Mouse (Mus musculus) testis, adult 2 months (tissue): ENCODE data around the gene Papss1. TPM values are rescaled to one million over a fixed set of nuclear protein-coding genes. Genes with fewer than 3 reads are reported as not detected.

Experiments used
- H3K27ac ChIP-seq: fragments of 200-500 bp; 2 replicates; pipeline ENCODE4 v1.5.1; 2012; ENCODE audit warnings: low read depth, low read length; ENCODE audit not compliant: control insufficient read depth, insufficient read depth
- H3K27me3 ChIP-seq: fragments of 200-500 bp; 2 replicates; pipeline ENCODE4 v1.6.1; 2012; ENCODE audit warnings: mild to moderate bottlenecking, low read length, moderate library complexity; ENCODE audit not compliant: control insufficient read depth, insufficient read depth
- H3K36me3 ChIP-seq: fragments of 200-500 bp; 2 replicates; pipeline ENCODE4 v1.6.1; 2012; ENCODE audit warnings: mild to moderate bottlenecking, low read length; ENCODE audit not compliant: control insufficient read depth, insufficient read depth
- H3K4me1 ChIP-seq: fragments of 200-500 bp; 2 replicates; pipeline ENCODE4 v1.6.1; 2012; ENCODE audit warnings: low read length; ENCODE audit not compliant: control insufficient read depth, insufficient read depth
- H3K4me3 ChIP-seq: fragments of 200-500 bp; 2 replicates; pipeline ENCODE4 v1.5.1; 2012; ENCODE audit warnings: low read depth, mild to moderate bottlenecking, low read length, moderate library complexity, mixed read lengths; ENCODE audit not compliant: control insufficient read depth
- CTCF ChIP-seq: fragments of 200-500 bp; IDR thresholded peaks from 2 replicates; pipeline ENCODE4 v1.5.1; 2012; ENCODE audit warnings: low read depth, mild to moderate bottlenecking, inconsistent platforms, low read length, moderate library complexity; ENCODE audit not compliant: control insufficient read depth, insufficient read depth, insufficient replicate concordance
- POLR2A ChIP-seq: fragments of 200-500 bp; IDR thresholded peaks from 2 replicates; pipeline ENCODE4 v1.6.1; 2012; ENCODE audit warnings: low read depth, mild to moderate bottlenecking, inconsistent platforms, low read length, moderate library complexity; ENCODE audit not compliant: control insufficient read depth
- polyA plus RNA-seq: library from polyadenylated mRNA; depleted of rRNA; stranded (reverse); fragments of >200 nt; gene quantifications from 2 replicates; pipeline ENCODE4 v1.2.3, GENCODE M21; 2012

Gene Papss1
- polyA plus RNA-seq, 1 experiment, result 5.7 TPM

GRCm38 (mm10) chr3:131561591-131561990, 3.0 kb upstream of the Papss1 start:
- Histone ChIP-seq H3K36me3 (no peaks in the 10 kb centered on the region), H3K4me3 (no peak overlapping the region), H3K27ac (no peak overlapping the region), H3K4me1 (peaks cover 4% of the 10 kb centered on the region), H3K27me3 (no peaks in the 10 kb centered on the region)
- no peak for TF ChIP-seq POLR2A
- TF ChIP-seq CTCF, result no peak

- Histone ChIP-seq H3K27me3 (no peaks in the 10 kb centered on the region), H3K36me3 (no peaks in the 10 kb centered on the region), H3K4me3 (peak overlapping the region; percentile 89), H3K4me1 (peaks cover 4% of the 10 kb centered on the region), H3K27ac (no peak overlapping the region; the same call in 1 of the 2 replicates)
- no peak for TF ChIP-seq POLR2A
- TF ChIP-seq CTCF, result no peak
Observed at GRCm38 (mm10) chr3:131565257-131565610, 666 bp downstream of the Papss1 start.

- TF ChIP-seq POLR2A (no peak), CTCF (no peak)
- Histone ChIP-seq H3K27ac (no peak overlapping the region), H3K4me1 (peaks cover 4% of the 10 kb centered on the region), H3K4me3 (no peak overlapping the region), H3K27me3 (no peaks in the 10 kb centered on the region), H3K36me3 (no peaks in the 10 kb centered on the region)
Observed at GRCm38 (mm10) chr3:131566281-131566680, 1.7 kb downstream of the Papss1 start.

GRCm38 (mm10) chr3:131570506-131570905, 5.9 kb downstream of the Papss1 start:
- Histone ChIP-seq H3K4me1 (no peaks in the 10 kb centered on the region), H3K4me3 (no peak overlapping the region)
- no peak for TF ChIP-seq POLR2A
- no peak for TF ChIP-seq CTCF

GRCm38 (mm10) chr3:131573555-131573954, 9.0 kb downstream of the Papss1 start:
- H3K4me3 ChIP-seq, result no peak overlapping the region
- H3K4me1 ChIP-seq, result no peaks in the 10 kb centered on the region
- no peak overlapping the region for H3K27ac ChIP-seq
- TF ChIP-seq POLR2A, result no peak
- no peak for TF ChIP-seq CTCF
- no peaks in the 10 kb centered on the region for H3K27me3 ChIP-seq
- no peaks in the 10 kb centered on the region for H3K36me3 ChIP-seq

More at GRCm38 (mm10) chr3:131570506-131570905, 5.9 kb downstream of the Papss1 start:
- Histone ChIP-seq H3K27me3 (no peaks in the 10 kb centered on the region), H3K27ac (no peak overlapping the region), H3K36me3 (no peaks in the 10 kb centered on the region)

- H3K36me3 ChIP-seq, result no peaks in the 10 kb centered on the region
- no peak overlapping the region for H3K27ac ChIP-seq
- no peak overlapping the region for H3K4me3 ChIP-seq
- TF ChIP-seq CTCF, result no peak
- no peak for TF ChIP-seq POLR2A
- no peaks in the 10 kb centered on the region for H3K27me3 ChIP-seq
- H3K4me1 ChIP-seq, result no peaks in the 10 kb centered on the region
Observed at GRCm38 (mm10) chr3:131578434-131579104, 14.0 kb downstream of the Papss1 start.

GRCm38 (mm10) chr3:131580040-131580439, 15.5 kb downstream of the Papss1 start:
- H3K36me3 ChIP-seq, result no peaks in the 10 kb centered on the region
- H3K27ac ChIP-seq, result no peak overlapping the region
- no peak overlapping the region for H3K4me3 ChIP-seq
- no peaks in the 10 kb centered on the region for H3K27me3 ChIP-seq
- no peaks in the 10 kb centered on the region for H3K4me1 ChIP-seq
- TF ChIP-seq CTCF, result no peak
- no peak for TF ChIP-seq POLR2A

GRCm38 (mm10) chr3:131581096-131581495, 16.5 kb downstream of the Papss1 start:
- TF ChIP-seq CTCF, result no peak
- no peak for TF ChIP-seq POLR2A
- no peak overlapping the region for H3K4me3 ChIP-seq
- H3K27ac ChIP-seq, result no peak overlapping the region
- no peaks in the 10 kb centered on the region for H3K36me3 ChIP-seq
- H3K27me3 ChIP-seq, result no peaks in the 10 kb centered on the region
- no peaks in the 10 kb centered on the region for H3K4me1 ChIP-seq

- Histone ChIP-seq H3K36me3 (no peaks in the 10 kb centered on the region), H3K27ac (no peak overlapping the region), H3K4me3 (no peak overlapping the region), H3K4me1 (no peaks in the 10 kb centered on the region), H3K27me3 (no peaks in the 10 kb centered on the region)
- TF ChIP-seq CTCF (no peak), POLR2A (no peak)
Observed at GRCm38 (mm10) chr3:131586818-131587217, 22.2 kb downstream of the Papss1 start.
